Mouse (Mus musculus) heart, embryonic 12.5 days (tissue): ENCODE measurements around the gene Glrp1. TPM values are rescaled to one million over a fixed set of nuclear protein-coding genes. Genes with fewer than 3 reads are reported as not detected.

Experiments used
- ATAC-seq: fragments of 200-750 bp; cut with Nextera tagmentation; 2 replicates; pipeline ENCODE4 v1.8.0; 2017; ENCODE audit warnings: moderate TSS enrichment, moderate library complexity; ENCODE audit not compliant: insufficient number of reproducible peaks, low FRiP score
- H3K27ac ChIP-seq: fragments of 300-500 bp; sonication (generic); 2 replicates; pipeline ENCODE4 v1.5.1; 2016; ENCODE audit warnings: mild to moderate bottlenecking, moderate library complexity; ENCODE audit not compliant: poor library complexity, severe bottlenecking
- H3K27me3 ChIP-seq: fragments of 300-500 bp; sonication (generic); replicated peaks from 2 replicates; pipeline ENCODE4 v1.6.1; 2016; ENCODE audit warnings: mild to moderate bottlenecking, moderate library complexity
- H3K36me3 ChIP-seq: fragments of 300-500 bp; sonication (generic); 2 replicates; pipeline ENCODE4 v1.6.1; 2016; ENCODE audit warnings: mild to moderate bottlenecking, moderate library complexity
- H3K4me1 ChIP-seq: fragments of 300-500 bp; sonication (generic); replicated peaks from 2 replicates; pipeline ENCODE4 v1.6.1; 2016; ENCODE audit warnings: mild to moderate bottlenecking
- H3K4me2 ChIP-seq: fragments of 300-500 bp; sonication (generic); 2 replicates; pipeline ENCODE4 v1.6.1; 2016; ENCODE audit warnings: mild to moderate bottlenecking, moderate library complexity
- H3K4me3 ChIP-seq: fragments of 300-500 bp; sonication (generic); 2 replicates; pipeline ENCODE4 v1.5.1; 2016; ENCODE audit warnings: mild to moderate bottlenecking
- H3K9ac ChIP-seq: fragments of 300-500 bp; sonication (generic); 2 replicates; pipeline ENCODE4 v1.6.1; 2016; ENCODE audit warnings: mild to moderate bottlenecking, moderate library complexity
- H3K9me3 ChIP-seq: fragments of 300-500 bp; sonication (generic); replicated peaks from 2 replicates; pipeline ENCODE4 v1.6.1; 2016; ENCODE audit warnings: mild to moderate bottlenecking, moderate library complexity
- WGBS: fragments of 180-500 bp; shearing (Covaris S2); methylation state at CpG from one replicate; pipeline ENCODE4 v1.1.7; 2016; 5-methylcytosine and 5-hydroxymethylcytosine counted together
- polyA plus RNA-seq: library from polyadenylated mRNA; unstranded; fragments of >200 nt; fragmentation: Nextera tagmentation; extraction: Ambion mirVana; gene quantifications from 2 replicates; pipeline ENCODE4 v1.2.1, GENCODE M21; 2016

The Glrp1 gene
- polyA plus RNA-seq, 1 experiment from 2014 or later, result 0.11 TPM

- Histone ChIP-seq H3K9me3 (no peaks in the 10 kb centered on the region), H3K4me1 (no peaks in the 10 kb centered on the region), H3K4me3 (no peak overlapping the region), H3K27ac (no peak overlapping the region), H3K9ac (no peak overlapping the region), H3K27me3 (no peaks in the 10 kb centered on the region), H3K4me2 (no peak overlapping the region), H3K36me3 (no peaks in the 10 kb centered on the region)
- 53% methylated on average over 6 of the region's 6 CpGs for WGBS
- ATAC-seq, result no peak
These were observed 16.3 kb upstream of the Glrp1 start for GRCm38 (mm10) chr1:88526161-88526560.

GRCm38 (mm10) chr1:88525622-88526021 lies 15.8 kb upstream of the Glrp1 start:
- Histone ChIP-seq H3K27ac (no peak overlapping the region), H3K4me2 (no peak overlapping the region), H3K9me3 (no peaks in the 10 kb centered on the region), H3K9ac (no peak overlapping the region), H3K4me1 (no peaks in the 10 kb centered on the region), H3K27me3 (no peaks in the 10 kb centered on the region), H3K36me3 (no peaks in the 10 kb centered on the region), H3K4me3 (no peak overlapping the region)
- 62% methylated on average over 3 of the region's 3 CpGs for WGBS
- ATAC-seq, result no peak

GRCm38 (mm10) chr1:88521170-88521747 lies 11.4 kb upstream of the Glrp1 start:
- 55% methylated on average over 11 of the region's 11 CpGs for WGBS
- no peaks in the 10 kb centered on the region for H3K9me3 ChIP-seq
- peaks cover 7% of the 10 kb centered on the region for H3K4me1 ChIP-seq
- no peaks in the 10 kb centered on the region for H3K36me3 ChIP-seq
- H3K27ac ChIP-seq, result no peak overlapping the region
- no peak overlapping the region for H3K4me3 ChIP-seq
- no peak overlapping the region for H3K4me2 ChIP-seq
- no peak overlapping the region for H3K9ac ChIP-seq
- ATAC-seq, result no peak
- H3K27me3 ChIP-seq, result no peaks in the 10 kb centered on the region

- WGBS, result 66% methylated on average over 5 of the region's 5 CpGs
- no peaks in the 10 kb centered on the region for H3K9me3 ChIP-seq
- H3K36me3 ChIP-seq, result no peaks in the 10 kb centered on the region
- no peak overlapping the region for H3K4me3 ChIP-seq
- H3K4me1 ChIP-seq, result peaks cover 14% of the 10 kb centered on the region
- no peaks in the 10 kb centered on the region for H3K27me3 ChIP-seq
- no peak for ATAC-seq
- H3K4me2 ChIP-seq, result no peak overlapping the region
- no peak overlapping the region for H3K9ac ChIP-seq
- H3K27ac ChIP-seq, result no peak overlapping the region
These were observed 3.7 kb upstream of the Glrp1 start for GRCm38 (mm10) chr1:88513613-88514012.

- ATAC-seq, result no peak
These were observed 2.0 kb downstream of the Glrp1 start for GRCm38 (mm10) chr1:88507886-88508285.

GRCm38 (mm10) chr1:88507214-88507613 lies 2.7 kb downstream of the Glrp1 start:
- WGBS, result 82% methylated on average over 5 of the region's 5 CpGs
- Histone ChIP-seq H3K9ac (no peak overlapping the region), H3K4me3 (no peak overlapping the region), H3K4me2 (no peak overlapping the region), H3K9me3 (no peaks in the 10 kb centered on the region), H3K4me1 (peaks cover 24% of the 10 kb centered on the region), H3K27ac (no peak overlapping the region), H3K27me3 (no peaks in the 10 kb centered on the region), H3K36me3 (no peaks in the 10 kb centered on the region)
- no peak for ATAC-seq

More at GRCm38 (mm10) chr1:88507886-88508285, 2.0 kb downstream of the Glrp1 start:
- no peaks in the 10 kb centered on the region for H3K36me3 ChIP-seq
- no peak overlapping the region for H3K4me3 ChIP-seq
- H3K9me3 ChIP-seq, result no peaks in the 10 kb centered on the region
- H3K27me3 ChIP-seq, result no peaks in the 10 kb centered on the region
- no peak overlapping the region for H3K9ac ChIP-seq
- no peak overlapping the region for H3K4me2 ChIP-seq
- H3K27ac ChIP-seq, result no peak overlapping the region
- H3K4me1 ChIP-seq, result peaks cover 24% of the 10 kb centered on the region
- 79% methylated on average over 8 of the region's 8 CpGs for WGBS

- H3K27ac ChIP-seq, result no peak overlapping the region
- H3K4me1 ChIP-seq, result peaks cover 24% of the 10 kb centered on the region
- no peaks in the 10 kb centered on the region for H3K27me3 ChIP-seq
- no peak overlapping the region for H3K4me2 ChIP-seq
- no peak for ATAC-seq
- no peaks in the 10 kb centered on the region for H3K36me3 ChIP-seq
- no peak overlapping the region for H3K9ac ChIP-seq
- 73% methylated on average over 5 of the region's 5 CpGs for WGBS
- H3K4me3 ChIP-seq, result no peak overlapping the region
- H3K9me3 ChIP-seq, result no peaks in the 10 kb centered on the region
These were observed 3.5 kb downstream of the Glrp1 start for GRCm38 (mm10) chr1:88506412-88506811.

- Histone ChIP-seq H3K36me3 (no peaks in the 10 kb centered on the region), H3K4me3 (no peak overlapping the region), H3K9me3 (no peaks in the 10 kb centered on the region), H3K27me3 (no peaks in the 10 kb centered on the region), H3K4me1 (peaks cover 24% of the 10 kb centered on the region), H3K4me2 (no peak overlapping the region), H3K9ac (no peak overlapping the region), H3K27ac (no peak overlapping the region)
- no peak for ATAC-seq
- WGBS, result 76% methylated on average over 6 of the region's 6 CpGs
These were observed 4.2 kb downstream of the Glrp1 start for GRCm38 (mm10) chr1:88505697-88506096.

- H3K4me3 ChIP-seq, result no peak overlapping the region
- H3K4me2 ChIP-seq, result no peak overlapping the region
- H3K4me1 ChIP-seq, result peaks cover 18% of the 10 kb centered on the region
- H3K9me3 ChIP-seq, result no peaks in the 10 kb centered on the region
- no peaks in the 10 kb centered on the region for H3K36me3 ChIP-seq
- H3K27me3 ChIP-seq, result no peaks in the 10 kb centered on the region
- 16% methylated on average over 7 of the region's 7 CpGs for WGBS
- ATAC-seq, result no peak
- no peak overlapping the region for H3K27ac ChIP-seq
- no peak overlapping the region for H3K9ac ChIP-seq
These were observed 5.3 kb downstream of the Glrp1 start for GRCm38 (mm10) chr1:88504531-88504945.

GRCm38 (mm10) chr1:88502822-88503221 lies 7.0 kb downstream of the Glrp1 start:
- WGBS, result 85% methylated on average over 1 of the region's 1 CpGs
- Histone ChIP-seq H3K4me1 (peaks cover 20% of the 10 kb centered on the region), H3K27ac (no peak overlapping the region), H3K9me3 (no peaks in the 10 kb centered on the region), H3K27me3 (no peaks in the 10 kb centered on the region), H3K4me2 (no peak overlapping the region), H3K9ac (no peak overlapping the region), H3K36me3 (no peaks in the 10 kb centered on the region), H3K4me3 (no peak overlapping the region)
- ATAC-seq, result no peak

- no peak overlapping the region for H3K4me2 ChIP-seq
- no peak overlapping the region for H3K9ac ChIP-seq
- no peak overlapping the region for H3K27ac ChIP-seq
- H3K4me3 ChIP-seq, result no peak overlapping the region
- no peaks in the 10 kb centered on the region for H3K9me3 ChIP-seq
- H3K4me1 ChIP-seq, result peaks cover 11% of the 10 kb centered on the region
- ATAC-seq, result no peak
- H3K27me3 ChIP-seq, result no peaks in the 10 kb centered on the region
- no peaks in the 10 kb centered on the region for H3K36me3 ChIP-seq
- 78% methylated on average over 11 of the region's 11 CpGs for WGBS
These were observed 10.6 kb downstream of the Glrp1 start for GRCm38 (mm10) chr1:88499230-88499737.

GRCm38 (mm10) chr1:88497407-88497806 lies 12.5 kb downstream of the Glrp1 start:
- H3K36me3 ChIP-seq, result no peaks in the 10 kb centered on the region
- no peaks in the 10 kb centered on the region for H3K9me3 ChIP-seq
- ATAC-seq, result no peak
- no peak overlapping the region for H3K4me2 ChIP-seq
- H3K27me3 ChIP-seq, result no peaks in the 10 kb centered on the region
- WGBS, result 55% methylated on average over 3 of the region's 3 CpGs
- H3K27ac ChIP-seq, result no peak overlapping the region
- H3K4me1 ChIP-seq, result peaks cover 10% of the 10 kb centered on the region
- no peak overlapping the region for H3K4me3 ChIP-seq
- H3K9ac ChIP-seq, result no peak overlapping the region
